Mouse (Mus musculus) C2C12 (cell line): ENCODE measurements at regions not wholly inside any gene's neighbourhood (a gene's known extent, or its start where the extent isn't known, plus 50 kb on each side); places are given as distances from the start of the nearest gene placed in this dataset.

Source experiments
- H3K27me3 ChIP-seq: one replicate; pipeline ENCODE4 v1.6.1; 2011; ENCODE audit not compliant: control insufficient read depth, insufficient read depth, insufficient read length
- H3K36me3 ChIP-seq: one replicate; pipeline ENCODE4 v1.6.1; 2011; ENCODE audit not compliant: control insufficient read depth, insufficient read depth
- H3K4me3 ChIP-seq: one replicate; pipeline ENCODE4 v1.5.1; 2011; ENCODE audit warnings: mild to moderate bottlenecking, control low read depth; ENCODE audit not compliant: poor library complexity, insufficient read depth, severe bottlenecking
- H3K79me2 ChIP-seq: one replicate; pipeline ENCODE4 v1.6.1; 2011; ENCODE audit not compliant: control insufficient read depth, insufficient read depth
- H3K79me3 ChIP-seq: one replicate; pipeline ENCODE4 v1.6.1; 2011; ENCODE audit warnings: low read depth, control low read depth
- H3ac ChIP-seq: one replicate; pipeline ENCODE3; 2011; ENCODE audit warnings: low read depth; ENCODE audit not compliant: control insufficient read depth, insufficient read length
- CEBPB ChIP-seq: IDR thresholded peaks from one replicate; pipeline ENCODE4 v1.6.1; 2011; ENCODE audit warnings: low read depth, mild to moderate bottlenecking, control low read depth, moderate library complexity
- CTCF ChIP-seq: IDR thresholded peaks from one replicate; pipeline ENCODE4 v1.5.1; 2011; ENCODE audit not compliant: control insufficient read depth, insufficient read depth, insufficient read length
- FOSL1 ChIP-seq: IDR thresholded peaks from one replicate; pipeline ENCODE4 v1.8.0; 2011; ENCODE audit warnings: mild to moderate bottlenecking, low read length; ENCODE audit not compliant: poor library complexity, insufficient read depth, severe bottlenecking
- MAX ChIP-seq: IDR thresholded peaks from one replicate; pipeline ENCODE4 v1.6.1; 2011; ENCODE audit warnings: mild to moderate bottlenecking, control low read depth
- MYOD1 ChIP-seq: IDR thresholded peaks from one replicate; pipeline ENCODE4 v1.6.1; 2011; ENCODE audit warnings: low read depth; ENCODE audit not compliant: control insufficient read depth, insufficient read length
- MYOG ChIP-seq: IDR thresholded peaks from one replicate; pipeline ENCODE4 v1.6.1; 2011; ENCODE audit not compliant: control insufficient read depth, insufficient read length; ENCODE audit errors: extremely low read depth
- USF1 ChIP-seq: IDR thresholded peaks from one replicate; pipeline ENCODE4 v1.6.1; 2011; ENCODE audit warnings: low read depth, mild to moderate bottlenecking, control low read depth, moderate library complexity

- H3K79me2 ChIP-seq = no peaks in the 10 kb centered on the region
- H3K4me3 ChIP-seq = no peak overlapping the region
- no peaks in the 10 kb centered on the region for H3K36me3 ChIP-seq
- H3K79me3 ChIP-seq = no peaks in the 10 kb centered on the region
- no peaks in the 10 kb centered on the region for H3K27me3 ChIP-seq
- no peak overlapping the region for H3ac ChIP-seq
- TF ChIP-seq CTCF (no peak), MAX (no peak), CEBPB (no peak), MYOD1 (no peak), USF1 (no peak), MYOG (no peak), FOSL1 (no peak)
Observed at GRCm38 (mm10) chr5:133898025-133898598, 201.4 kb upstream of the Castor2 start.

GRCm38 (mm10) chr5:133890728-133891127, 208.8 kb upstream of the Castor2 start:
- Histone ChIP-seq H3K27me3 (no peaks in the 10 kb centered on the region), H3K4me3 (no peak overlapping the region), H3K36me3 (no peaks in the 10 kb centered on the region), H3K79me3 (no peaks in the 10 kb centered on the region), H3K79me2 (no peaks in the 10 kb centered on the region), H3ac (no peak overlapping the region)
- TF ChIP-seq CTCF (no peak), MYOD1 (no peak), CEBPB (no peak), MAX (no peak), USF1 (no peak), FOSL1 (no peak), MYOG (no peak)

- Histone ChIP-seq H3ac (no peak overlapping the region), H3K36me3 (no peaks in the 10 kb centered on the region), H3K79me3 (no peaks in the 10 kb centered on the region), H3K27me3 (no peaks in the 10 kb centered on the region), H3K4me3 (no peak overlapping the region), H3K79me2 (no peaks in the 10 kb centered on the region)
- TF ChIP-seq MAX = no peak
- TF ChIP-seq MYOD1 = no peak
- no peak for TF ChIP-seq CEBPB
- no peak for TF ChIP-seq CTCF
- TF ChIP-seq FOSL1 = no peak
- TF ChIP-seq USF1 = no peak
- TF ChIP-seq MYOG = no peak
Observed at GRCm38 (mm10) chr5:133889841-133890240, 209.7 kb upstream of the Castor2 start.

- TF ChIP-seq CTCF (no peak), USF1 (no peak), MYOD1 (no peak), MYOG (no peak), FOSL1 (no peak), CEBPB (no peak), MAX (no peak)
- H3K79me2 ChIP-seq = no peaks in the 10 kb centered on the region
Observed at GRCm38 (mm10) chr5:133885507-133885906, 214.0 kb upstream of the Castor2 start.

GRCm38 (mm10) chr5:133885016-133885415, 214.5 kb upstream of the Castor2 start:
- Histone ChIP-seq H3K4me3 (no peak overlapping the region), H3K79me3 (no peaks in the 10 kb centered on the region), H3ac (no peak overlapping the region), H3K36me3 (no peaks in the 10 kb centered on the region), H3K27me3 (no peaks in the 10 kb centered on the region), H3K79me2 (no peaks in the 10 kb centered on the region)
- no peak for TF ChIP-seq MYOD1

More at GRCm38 (mm10) chr5:133885507-133885906, 214.0 kb upstream of the Castor2 start:
- Histone ChIP-seq H3K4me3 (no peak overlapping the region), H3K79me3 (no peaks in the 10 kb centered on the region), H3ac (no peak overlapping the region), H3K36me3 (no peaks in the 10 kb centered on the region), H3K27me3 (no peaks in the 10 kb centered on the region)

- H3K27me3 ChIP-seq = no peaks in the 10 kb centered on the region
- H3K4me3 ChIP-seq = no peak overlapping the region
- H3ac ChIP-seq = no peak overlapping the region
- H3K36me3 ChIP-seq = no peaks in the 10 kb centered on the region
- H3K79me2 ChIP-seq = no peaks in the 10 kb centered on the region
- no peak for TF ChIP-seq CEBPB
- TF ChIP-seq MAX = no peak
- no peak for TF ChIP-seq USF1
- no peak for TF ChIP-seq CTCF
- no peak for TF ChIP-seq MYOD1
- H3K79me3 ChIP-seq = no peaks in the 10 kb centered on the region
Observed at GRCm38 (mm10) chr5:133884593-133884992, 214.9 kb upstream of the Castor2 start.
